Mouse (Mus musculus) WW6 (cell line): Measurements from ENCODE around the gene Sox5.
"Not testable (repeated sequence)": the region's sequence is repeated elsewhere in the genome, so short reads cannot be mapped to it uniquely, and the experiment has no call there.

Source experiments
- DNase-seq: peaks from one replicate; pipeline ENCODE4 v3.0.0-alpha.2; 2013; ENCODE audit warnings: low read depth, low spot score

The Sox5 gene

GRCm38 (mm10) chr6:144201402-144202040, 580.3 kb downstream of the Sox5 start:
- no peak for DNase-seq

GRCm38 (mm10) chr6:144197209-144198119, 584.3 kb downstream of the Sox5 start:
- DNase-seq: no peak

DNA sequence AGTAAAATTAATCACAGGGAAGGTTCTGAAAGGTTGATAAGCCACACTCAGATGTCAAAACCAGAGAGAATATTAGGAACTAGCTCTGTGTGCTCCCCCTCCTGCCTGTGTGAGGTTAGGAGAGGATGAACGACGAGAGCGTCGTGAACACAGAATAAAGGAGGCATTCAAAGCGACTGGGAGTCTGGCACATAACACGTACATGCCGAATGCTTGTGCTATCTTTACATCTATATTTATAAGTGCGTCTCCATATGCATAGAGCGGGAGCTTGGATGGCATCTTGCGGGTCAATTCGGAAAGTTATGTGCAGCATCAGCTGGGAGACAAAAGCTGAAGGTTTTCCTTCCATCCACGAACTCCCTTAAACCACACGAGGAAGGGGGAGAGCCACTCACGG, 585.8 kb downstream of the Sox5 start:
- no peak for DNase-seq

DNA sequence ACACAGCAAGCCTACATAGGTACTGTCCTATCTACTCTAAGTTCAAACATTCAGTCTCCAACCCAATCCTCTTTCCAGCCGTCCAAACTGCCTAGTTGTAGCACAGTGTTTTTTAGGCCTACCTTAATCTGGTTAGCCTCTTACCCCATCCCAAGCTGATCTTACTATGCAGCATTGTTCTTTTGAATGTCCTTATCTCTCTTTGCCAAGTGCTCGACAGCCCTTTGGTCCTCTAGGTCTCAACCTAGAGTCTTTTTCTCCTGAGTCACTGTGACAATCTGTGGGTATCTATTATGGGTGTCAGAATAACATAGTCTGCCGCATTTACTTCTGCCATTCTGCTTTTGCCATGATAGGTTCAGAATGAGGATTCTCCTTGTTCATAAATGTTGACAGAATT, 598.7 kb downstream of the Sox5 start:
- DNase-seq: no peak

DNA sequence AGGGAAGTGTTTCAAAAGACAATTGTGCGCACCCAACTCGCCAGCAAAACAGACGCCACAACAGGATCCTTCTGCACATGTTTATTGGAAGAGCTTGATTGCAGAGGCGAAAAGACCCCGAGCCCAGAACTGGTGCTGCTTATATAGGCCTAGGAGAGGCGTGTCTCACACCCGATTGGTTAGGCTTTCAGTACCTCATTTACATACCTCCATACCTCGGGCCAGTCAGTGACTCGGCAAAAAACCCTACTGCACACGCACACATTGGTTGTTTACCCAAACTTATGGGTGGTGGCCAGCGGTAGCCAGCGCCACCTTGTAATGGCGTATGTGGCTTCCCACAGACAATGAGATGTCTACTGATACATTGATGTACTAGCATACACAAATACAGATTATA, 599.3 kb downstream of the Sox5 start:
- not testable (repeated sequence) for DNase-seq

GRCm38 (mm10) chr6:144181083-144181866, 600.5 kb downstream of the Sox5 start:
- DNase-seq: no peak

GRCm38 (mm10) chr6:144179111-144179510, 602.7 kb downstream of the Sox5 start:
- no peak for DNase-seq

DNA sequence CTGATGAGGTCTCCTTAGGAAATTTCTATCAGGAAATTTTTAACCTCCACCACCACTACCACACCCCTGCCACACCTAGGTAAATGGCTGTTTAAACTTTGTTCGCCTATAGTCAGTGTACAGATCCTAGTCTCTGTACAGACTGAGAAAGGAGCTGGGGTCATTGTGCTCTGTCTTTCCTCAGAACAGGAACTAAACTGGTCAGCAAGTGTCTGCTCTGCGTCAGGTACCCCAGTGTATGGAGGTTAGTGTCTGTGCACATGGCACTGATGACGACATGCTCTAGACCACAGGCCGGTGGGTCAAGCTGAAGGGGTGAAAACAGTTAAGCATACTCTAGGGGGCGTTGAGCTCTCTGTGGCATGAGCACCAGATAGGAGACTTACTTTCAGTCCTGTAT, 605.1 kb downstream of the Sox5 start:
- DNase-seq: no peak

DNA sequence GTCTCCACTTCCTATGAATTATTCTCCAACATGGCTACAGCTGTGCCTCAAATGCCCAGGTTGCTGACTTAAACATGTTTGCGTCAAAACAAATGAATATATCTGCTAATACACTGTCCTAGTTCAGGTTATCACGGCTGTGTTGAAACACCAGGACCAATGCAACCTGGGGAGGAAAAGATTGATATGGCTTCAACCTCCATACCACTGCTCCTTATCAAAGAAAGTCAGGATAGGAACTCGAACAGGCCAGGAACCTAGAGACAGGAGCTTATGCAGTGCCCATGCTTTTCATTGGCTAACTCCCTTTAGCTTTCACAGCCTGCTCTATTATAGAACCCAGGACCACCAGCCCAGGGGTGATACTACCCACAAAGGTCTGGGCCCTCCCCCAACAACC, 606.2 kb downstream of the Sox5 start:
- no peak for DNase-seq

GRCm38 (mm10) chr6:144170541-144170940, 611.2 kb downstream of the Sox5 start:
- no peak for DNase-seq

DNA sequence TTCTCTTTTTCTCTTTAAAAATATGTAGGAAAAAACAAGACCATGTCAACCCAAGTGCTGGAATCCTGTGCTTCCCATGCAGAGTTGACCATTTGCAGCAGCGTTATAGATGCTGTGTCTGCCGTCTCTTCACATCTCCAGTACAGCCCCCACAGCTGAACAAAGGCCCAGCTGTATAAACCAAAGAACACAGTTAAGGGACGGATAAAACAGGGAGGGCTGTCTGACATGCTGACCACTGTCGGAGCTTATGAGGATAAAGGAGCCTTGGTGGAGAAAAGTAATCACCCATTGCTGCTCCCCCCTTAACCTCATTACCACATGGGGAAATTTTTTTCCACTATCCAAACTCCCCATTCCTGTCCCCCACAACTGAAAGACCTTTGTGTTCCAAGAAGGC, 612.0 kb downstream of the Sox5 start:
- no peak for DNase-seq

DNA sequence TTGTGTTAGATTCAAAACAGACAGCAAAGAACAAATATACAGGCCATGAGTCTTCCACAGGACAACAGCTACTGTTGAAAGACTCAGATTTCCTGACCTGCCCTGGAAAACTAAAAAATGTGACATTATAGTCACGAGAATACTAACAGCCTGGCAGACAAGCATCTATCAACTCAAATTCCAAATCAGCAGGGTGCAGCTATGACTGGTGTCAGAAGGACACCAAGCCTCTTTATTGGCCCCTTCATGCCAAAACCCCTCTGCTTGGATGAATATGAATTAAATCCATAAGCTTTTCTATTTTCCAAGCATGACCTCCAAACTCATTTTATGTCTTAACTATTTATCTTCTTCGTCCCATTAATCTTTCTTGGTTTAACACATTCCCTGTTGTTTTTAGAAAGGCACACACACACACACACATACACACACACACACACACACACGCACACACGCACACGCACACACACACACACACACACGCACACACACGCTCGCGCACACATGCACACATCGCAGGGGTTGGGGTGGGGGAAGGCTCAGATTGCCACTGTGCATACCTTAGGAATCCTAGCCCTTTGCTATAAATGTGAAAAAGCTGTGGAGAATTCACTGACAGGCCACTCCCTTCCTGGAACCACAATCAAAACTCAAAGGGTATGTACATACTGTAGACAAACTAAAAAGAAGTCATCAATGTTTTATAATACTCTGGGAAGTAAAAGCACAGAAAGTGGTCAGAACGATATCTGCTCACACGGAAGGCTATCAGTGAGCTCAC, 612.9 kb downstream of the Sox5 start:
- no peak for DNase-seq

DNA sequence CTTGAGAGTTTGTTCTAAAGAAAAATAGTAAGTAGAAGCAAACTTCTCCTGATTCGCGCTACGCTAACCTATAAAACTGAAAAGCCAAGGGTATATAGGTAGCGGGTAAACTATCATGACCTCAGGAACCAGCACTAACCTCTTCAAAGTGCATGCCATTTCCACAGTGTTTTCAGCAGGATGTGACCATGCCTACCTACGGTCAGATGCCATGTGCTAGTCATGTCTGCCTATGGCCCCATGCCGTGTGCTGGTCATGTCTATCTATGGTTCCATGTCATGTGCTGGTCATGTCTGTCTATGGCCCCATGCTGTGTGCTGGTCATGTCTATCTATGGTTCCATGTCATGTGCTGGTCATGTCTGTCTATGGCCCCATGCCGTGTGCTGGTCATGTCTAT, 614.7 kb downstream of the Sox5 start:
- DNase-seq: no peak

DNA sequence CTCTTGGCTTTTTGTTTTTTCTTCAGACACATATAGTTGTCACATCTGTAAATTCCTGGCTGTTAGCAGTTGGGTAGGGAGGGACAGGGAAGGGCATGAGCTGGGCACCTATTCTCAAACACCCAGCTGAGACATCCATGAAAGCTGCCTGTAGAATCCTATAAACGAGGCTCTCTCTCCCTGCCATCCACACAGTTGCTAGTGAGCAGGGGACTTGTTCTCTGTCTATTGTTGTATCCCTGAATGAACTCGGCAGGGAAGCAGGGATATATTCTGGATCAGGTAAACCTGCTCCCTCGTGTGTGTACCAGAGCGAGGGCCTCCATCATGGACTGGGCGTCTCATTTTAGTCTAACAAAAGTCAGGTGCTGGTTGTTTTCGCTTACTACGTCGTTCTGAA, 615.1 kb downstream of the Sox5 start:
- no peak for DNase-seq

GRCm38 (mm10) chr6:144166104-144166503, 615.7 kb downstream of the Sox5 start:
- DNase-seq: no peak

DNA sequence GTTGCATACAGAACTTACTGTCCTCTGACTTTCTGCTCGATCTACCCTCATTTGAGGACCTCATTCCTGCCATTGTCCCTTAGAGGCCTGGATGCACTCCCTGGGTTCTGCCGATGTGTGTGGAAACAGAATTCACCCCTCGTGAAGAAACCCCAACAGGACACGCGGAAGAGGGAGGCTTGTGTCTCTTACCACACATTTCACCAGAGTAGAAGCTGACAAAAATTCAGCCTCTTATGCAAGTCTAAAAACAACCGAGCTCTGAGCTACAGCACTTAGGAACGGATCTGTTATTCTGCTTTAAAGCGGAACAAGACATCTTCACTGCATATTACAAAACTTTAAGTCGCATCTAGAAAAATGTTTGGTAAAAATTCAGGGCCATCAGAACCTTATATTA, 618.3 kb downstream of the Sox5 start:
- no peak for DNase-seq

DNA sequence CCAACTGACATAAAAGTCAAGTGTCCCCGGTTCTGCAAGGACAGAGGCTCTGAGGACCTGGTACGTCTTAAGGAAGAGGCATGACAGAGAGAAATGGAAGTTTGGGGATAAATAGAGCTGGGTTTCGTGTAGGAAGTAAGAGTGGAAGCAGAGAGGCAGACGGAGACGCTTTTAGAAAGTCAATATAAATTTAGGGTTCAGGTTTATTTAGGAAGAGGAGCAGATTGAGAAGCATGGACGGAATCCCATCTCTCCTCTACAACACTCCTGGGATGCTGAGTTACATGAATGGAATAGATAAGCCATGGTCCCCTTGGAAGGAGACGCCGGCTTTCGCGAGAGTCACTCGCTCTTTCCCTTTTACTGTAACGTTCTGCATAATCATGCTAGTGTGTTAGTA, 623.1 kb downstream of the Sox5 start:
- DNase-seq: no peak

DNA sequence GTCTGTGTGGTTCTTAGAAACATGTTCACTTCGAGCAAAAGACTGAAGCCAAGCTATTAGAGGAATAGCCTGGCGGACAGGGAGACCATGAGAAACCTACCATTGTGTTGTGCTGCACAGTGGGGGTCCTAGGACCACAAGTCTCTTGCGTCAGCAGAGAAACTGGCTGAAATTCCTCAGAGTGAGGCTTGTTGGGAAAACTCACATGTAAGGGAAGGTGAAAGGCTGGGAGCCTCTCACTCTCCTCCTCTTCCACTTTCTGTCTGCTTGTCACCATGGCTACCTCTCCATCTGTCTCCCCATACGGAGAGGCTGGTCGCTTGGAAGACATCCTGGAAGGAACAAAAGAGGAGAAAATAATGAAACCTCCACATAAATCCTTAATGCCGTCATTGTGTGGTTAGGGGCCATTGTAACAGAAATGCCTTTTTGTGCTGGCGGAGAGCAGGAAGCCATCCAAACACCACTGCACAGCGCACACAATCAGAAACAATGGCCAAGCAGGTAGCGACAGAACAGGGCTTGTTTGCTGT, 626.8 kb downstream of the Sox5 start:
- no peak for DNase-seq

DNA sequence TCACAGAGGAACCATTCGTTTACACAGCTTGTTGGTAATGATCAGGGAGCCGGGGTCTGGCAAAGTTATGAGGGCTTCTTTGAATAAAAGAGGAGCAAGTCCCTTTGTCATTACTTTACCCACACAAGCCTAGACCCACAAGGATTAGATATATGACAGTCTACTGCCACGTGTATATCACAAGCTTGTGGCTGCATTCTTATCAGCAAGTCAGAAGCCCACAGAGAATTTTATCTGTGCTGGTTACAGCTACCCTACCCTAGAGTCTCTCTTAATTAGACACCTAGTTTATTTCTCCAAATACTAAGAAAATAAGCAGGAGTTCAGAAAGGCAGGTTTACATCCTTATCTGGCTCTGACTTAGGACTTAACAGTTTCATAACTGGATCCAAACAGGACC, 629.8 kb downstream of the Sox5 start:
- DNase-seq: no peak

GRCm38 (mm10) chr6:144151075-144151474, 630.7 kb downstream of the Sox5 start:
- no peak for DNase-seq

GRCm38 (mm10) chr6:144137397-144137796, 644.4 kb downstream of the Sox5 start:
- DNase-seq: no peak
